Mouse (Mus musculus) hindbrain, embryonic 10.5 days (tissue): Measurements from ENCODE around the gene Odf2. TPM values are rescaled to one million over a fixed set of nuclear protein-coding genes. Genes with fewer than 3 reads are reported as not detected.
"Not testable (repeated sequence)": the region's sequence is repeated elsewhere in the genome, so short reads cannot be mapped to it uniquely, and the experiment has no call there.

Experiments
- DNase-seq: peaks from one replicate; pipeline ENCODE4 v3.0.0-alpha.2; 2017; ENCODE audit warnings: low spot score
- H3K27ac ChIP-seq: fragments of 300-500 bp; sonication (generic); 2 replicates; pipeline ENCODE4 v1.5.1; 2016; ENCODE audit warnings: mild to moderate bottlenecking, moderate library complexity
- H3K27me3 ChIP-seq: fragments of 300-500 bp; sonication (generic); 2 replicates; pipeline ENCODE4 v1.6.1; 2016; ENCODE audit warnings: mild to moderate bottlenecking; ENCODE audit not compliant: poor library complexity, insufficient read depth, severe bottlenecking
- H3K36me3 ChIP-seq: fragments of 300-500 bp; sonication (generic); 2 replicates; pipeline ENCODE4 v1.6.1; 2016; ENCODE audit warnings: mild to moderate bottlenecking, moderate library complexity
- H3K4me1 ChIP-seq: fragments of 300-500 bp; sonication (generic); replicated peaks from 2 replicates; pipeline ENCODE4 v1.6.1; 2016; ENCODE audit warnings: mild to moderate bottlenecking
- H3K4me3 ChIP-seq: fragments of 300-500 bp; sonication (generic); 2 replicates; pipeline ENCODE4 v1.5.1; 2016; ENCODE audit warnings: mild to moderate bottlenecking, moderate library complexity
- H3K9me3 ChIP-seq: fragments of 300-500 bp; sonication (generic); 2 replicates; pipeline ENCODE4 v1.6.1; 2016; ENCODE audit warnings: mild to moderate bottlenecking, moderate library complexity
- WGBS: fragments of 180-500 bp; shearing (Covaris S2); methylation state at CpG from one replicate; pipeline ENCODE4 v1.1.7; 2016; 5-methylcytosine and 5-hydroxymethylcytosine counted together
- polyA plus RNA-seq: library from polyadenylated mRNA; unstranded; fragments of >200 nt; fragmentation: Nextera tagmentation; extraction: Ambion mirVana; gene quantifications from 2 replicates; pipeline ENCODE4 v1.2.1, GENCODE M21; 2016

The Odf2 gene
- polyA plus RNA-seq, 1 experiment from 2014 or later = 111 TPM

DNA sequence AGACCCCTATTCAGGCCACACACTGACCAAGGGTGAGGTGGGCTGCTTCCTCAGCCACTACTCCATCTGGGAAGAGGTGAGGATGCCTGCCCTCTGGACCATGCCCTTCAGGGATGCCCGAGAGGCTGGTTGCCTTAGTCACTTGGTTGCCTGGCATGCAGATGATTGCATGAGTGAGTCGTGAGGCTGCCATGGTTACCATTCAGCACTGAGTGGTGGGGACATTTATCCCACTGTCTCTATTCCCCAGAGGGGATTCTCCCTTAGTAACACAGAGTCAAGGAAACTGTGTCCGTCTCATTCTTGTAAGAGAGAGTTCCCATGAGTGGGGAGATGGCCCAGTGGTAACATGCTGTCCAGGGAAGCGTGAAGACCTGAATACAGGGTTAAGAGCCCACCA lies 11.0 kb upstream of the Odf2 start:
- DNase-seq = peak; percentile 14
- no peak overlapping the region for H3K4me3 ChIP-seq
- H3K36me3 ChIP-seq = peaks cover 86% of the 10 kb centered on the region
- no peak overlapping the region for H3K27ac ChIP-seq
- H3K27me3 ChIP-seq = no peaks in the 10 kb centered on the region
- peaks cover 3% of the 10 kb centered on the region; the same call in 1 of the 2 replicates for H3K9me3 ChIP-seq
- H3K4me1 ChIP-seq = peaks cover 7% of the 10 kb centered on the region
- WGBS = 65% methylated on average over 4 of the region's 4 CpGs

DNA sequence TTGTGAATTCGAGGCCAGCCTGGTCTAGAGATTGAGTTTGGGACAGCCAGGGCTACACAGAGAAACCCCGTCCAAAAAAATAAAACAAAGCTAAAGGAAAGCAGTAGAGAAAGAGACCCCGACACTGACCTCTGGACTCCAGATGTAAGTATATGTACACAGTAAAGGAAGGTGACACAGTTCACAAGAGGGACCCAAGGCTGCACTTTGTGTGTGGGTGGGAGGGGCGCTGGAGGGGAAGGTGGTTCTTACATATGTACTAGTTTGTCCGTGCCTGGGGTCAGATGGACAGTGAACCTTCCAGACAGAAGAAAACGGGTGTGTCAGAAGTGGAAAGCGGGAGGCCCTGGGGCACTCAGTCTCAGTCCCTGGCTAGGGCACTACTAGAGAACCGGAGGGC lies 9.8 kb upstream of the Odf2 start:
- Histone ChIP-seq H3K36me3 (peaks cover 75% of the 10 kb centered on the region), H3K4me3 (no peak overlapping the region), H3K27ac (no peak overlapping the region), H3K4me1 (peaks cover 7% of the 10 kb centered on the region), H3K9me3 (peaks cover 3% of the 10 kb centered on the region; the same call in 1 of the 2 replicates), H3K27me3 (no peaks in the 10 kb centered on the region)
- WGBS = 74% methylated on average over 8 of the region's 8 CpGs
- no peak for DNase-seq

DNA sequence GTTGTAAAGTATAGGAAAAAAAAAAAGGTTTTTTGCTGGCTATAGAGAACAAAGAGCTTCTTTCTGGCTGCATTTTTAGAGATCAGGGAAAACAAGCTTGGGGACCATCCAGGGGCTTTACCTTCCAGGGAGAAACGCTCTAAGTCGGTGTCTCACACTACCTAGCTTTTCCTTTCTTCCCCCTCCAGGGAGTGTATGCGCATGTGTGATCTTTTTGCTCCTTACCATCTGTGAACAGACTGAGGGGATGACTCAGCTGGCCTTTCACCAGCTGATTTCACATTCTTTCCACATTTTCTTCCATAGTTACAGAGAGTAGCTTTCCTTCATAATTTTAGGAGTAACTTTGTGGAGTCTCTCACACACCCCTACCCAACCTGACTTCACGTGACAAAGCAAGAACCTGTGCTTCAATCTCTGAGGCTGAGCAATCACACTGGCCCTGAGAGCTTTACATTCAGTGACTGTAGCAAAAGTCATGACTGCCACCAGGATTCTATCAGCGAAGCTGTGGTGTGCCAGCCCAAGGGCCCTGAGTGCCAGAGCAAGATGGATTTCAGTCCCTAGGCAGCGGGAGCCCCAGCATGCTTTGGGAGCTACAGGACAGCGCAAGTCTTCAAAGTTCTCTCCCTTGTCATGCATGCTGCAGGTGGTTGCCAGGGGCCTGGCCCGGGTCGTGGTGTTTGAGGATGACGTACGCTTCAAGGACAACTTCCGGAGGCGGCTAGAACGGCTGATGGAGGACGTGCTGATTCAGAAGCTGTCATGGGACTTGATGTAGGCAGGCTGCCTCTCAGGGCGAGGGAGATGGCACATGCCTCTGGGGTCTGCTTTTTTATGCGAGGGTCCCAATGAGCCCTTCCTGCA lies 8.8 kb upstream of the Odf2 start:
- Histone ChIP-seq H3K36me3 (peaks cover 64% of the 10 kb centered on the region), H3K4me3 (no peak overlapping the region), H3K27ac (no peak overlapping the region), H3K9me3 (peaks cover 3% of the 10 kb centered on the region; the same call in 1 of the 2 replicates), H3K4me1 (peaks cover 7% of the 10 kb centered on the region), H3K27me3 (no peaks in the 10 kb centered on the region)
- WGBS = 84% methylated on average over 17 of the region's 17 CpGs
- no peak for DNase-seq

- H3K27ac ChIP-seq, H3K27me3 ChIP-seq, H3K9me3 ChIP-seq, H3K4me3 ChIP-seq, DNase-seq: not testable (repeated sequence)
- Histone ChIP-seq H3K4me1 (peaks cover 21% of the 10 kb centered on the region), H3K36me3 (peaks cover 14% of the 10 kb centered on the region)
- WGBS = 86% methylated on average over 9 of the region's 9 CpGs
These were observed 2.2 kb upstream of the Odf2 start for GRCm38 (mm10) chr2:29886659-29887292.

DNA sequence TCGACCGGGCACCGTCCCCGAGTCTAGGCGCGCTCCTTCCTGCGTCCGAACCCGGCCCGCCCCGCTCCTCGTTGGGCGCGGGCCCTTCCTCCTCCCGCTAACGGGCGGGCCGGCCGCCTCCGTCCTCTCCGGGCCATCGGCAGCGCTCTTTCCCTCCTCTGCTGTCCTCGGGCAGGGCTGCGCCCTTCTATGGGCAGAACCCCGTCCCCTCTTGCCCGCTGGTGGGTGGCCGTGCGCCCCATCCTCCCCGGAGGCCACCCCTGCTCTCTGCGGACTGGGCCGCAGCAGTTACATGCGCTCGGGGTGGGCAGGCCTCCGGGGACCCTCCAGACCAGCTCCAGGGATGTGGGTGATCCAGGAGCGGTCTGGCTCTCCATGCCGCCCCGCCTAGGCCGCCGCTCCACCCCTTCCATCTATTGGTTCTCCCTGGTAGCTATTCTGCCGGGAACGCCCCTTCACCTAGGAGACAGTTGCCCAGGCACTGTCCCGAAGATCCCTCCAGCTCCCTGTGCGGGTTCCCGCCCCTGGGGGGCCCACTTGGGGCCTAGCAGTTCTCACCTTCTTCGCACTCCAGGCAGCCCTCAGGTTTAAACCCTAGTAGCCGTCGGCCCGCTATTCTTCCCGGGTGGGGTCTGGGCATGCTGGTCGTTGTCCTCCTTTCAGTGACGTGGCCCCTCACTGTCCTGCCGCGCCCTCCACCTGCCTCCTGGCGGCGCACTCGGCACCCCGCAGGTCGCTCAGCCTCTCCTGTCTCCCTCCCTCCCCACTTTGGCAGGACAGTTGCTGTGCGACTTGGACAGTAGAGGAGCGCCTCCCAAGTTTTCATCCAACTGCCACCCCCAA lies 1.2 kb downstream of the Odf2 start:
- peak overlapping the region; percentile 99 for H3K4me3 ChIP-seq
- peak; percentile 93 for DNase-seq
- under 1% methylated on average over 61 of the region's 61 CpGs for WGBS
- H3K36me3 ChIP-seq = peaks cover 45% of the 10 kb centered on the region
- H3K4me1 ChIP-seq = peaks cover 23% of the 10 kb centered on the region
- H3K27ac ChIP-seq = peak overlapping the region; percentile 97
- H3K27me3 ChIP-seq = no peaks in the 10 kb centered on the region
- H3K9me3 ChIP-seq = no peaks in the 10 kb centered on the region

GRCm38 (mm10) chr2:29891773-29892172 lies 2.8 kb downstream of the Odf2 start:
- no peaks in the 10 kb centered on the region for H3K27me3 ChIP-seq
- no peak for DNase-seq
- peak overlapping the region; percentile 99; the same call in 1 of the 2 replicates for H3K4me3 ChIP-seq
- peaks cover 59% of the 10 kb centered on the region for H3K36me3 ChIP-seq
- H3K9me3 ChIP-seq = no peaks in the 10 kb centered on the region
- peaks cover 23% of the 10 kb centered on the region for H3K4me1 ChIP-seq
- 94% methylated on average over 6 of the region's 6 CpGs for WGBS
- no peak overlapping the region for H3K27ac ChIP-seq

DNA sequence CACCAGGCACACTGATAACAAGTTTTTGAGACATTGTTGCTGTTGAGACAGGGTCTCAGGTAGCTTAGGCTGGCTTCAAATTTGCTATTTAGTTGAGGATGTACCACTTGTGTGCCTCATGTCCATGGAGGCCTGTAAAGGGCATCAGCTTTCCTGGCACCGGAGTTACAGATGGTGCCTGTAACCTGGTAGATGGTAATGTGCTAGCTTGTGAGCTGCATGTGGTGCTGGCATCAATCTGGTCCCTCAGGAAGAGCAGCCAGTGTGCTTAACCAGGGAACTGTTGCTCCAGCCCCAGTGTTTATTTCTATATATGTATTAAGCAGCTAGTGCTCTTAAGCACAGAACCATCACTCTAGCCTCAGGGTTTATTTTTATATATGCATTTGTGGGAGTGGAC lies 7.0 kb downstream of the Odf2 start:
- no peak overlapping the region for H3K4me3 ChIP-seq
- no peaks in the 10 kb centered on the region for H3K27me3 ChIP-seq
- H3K9me3 ChIP-seq = no peaks in the 10 kb centered on the region
- H3K27ac ChIP-seq = no peak overlapping the region
- peaks cover 97% of the 10 kb centered on the region for H3K36me3 ChIP-seq
- WGBS = 95% methylated on average over 1 of the region's 1 CpGs
- H3K4me1 ChIP-seq = peaks cover 8% of the 10 kb centered on the region
- no peak for DNase-seq

- no peak overlapping the region for H3K27ac ChIP-seq
- H3K9me3 ChIP-seq = no peaks in the 10 kb centered on the region
- no peaks in the 10 kb centered on the region for H3K4me1 ChIP-seq
- no peaks in the 10 kb centered on the region for H3K27me3 ChIP-seq
- WGBS = 91% methylated on average over 2 of the region's 2 CpGs
- no peak for DNase-seq
- no peak overlapping the region for H3K4me3 ChIP-seq
- H3K36me3 ChIP-seq = peaks cover 98% of the 10 kb centered on the region
These were observed 8.3 kb downstream of the Odf2 start for GRCm38 (mm10) chr2:29897366-29897765.

DNA sequence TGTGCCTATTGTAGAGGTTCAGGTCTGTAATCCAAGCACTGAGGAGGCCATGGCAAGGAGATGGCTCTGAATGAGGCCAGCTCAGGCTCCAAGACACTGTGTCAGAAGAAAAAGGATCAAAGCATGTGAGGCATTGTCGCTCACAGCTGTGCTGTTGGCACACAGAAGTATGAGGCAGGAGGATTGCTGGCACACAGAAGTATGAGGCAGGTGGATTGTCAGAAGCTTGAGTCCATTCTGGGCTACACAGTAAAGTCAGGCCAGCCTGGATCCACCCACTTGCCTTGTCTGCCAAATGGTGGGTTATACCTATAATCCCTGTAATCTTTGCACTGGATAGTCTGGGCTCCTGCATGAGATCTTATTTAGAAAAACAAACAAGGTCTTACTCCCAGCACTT lies 9.1 kb downstream of the Odf2 start:
- no peaks in the 10 kb centered on the region for H3K27me3 ChIP-seq
- WGBS = 89% methylated on average over 1 of the region's 1 CpGs
- H3K4me3 ChIP-seq = no peak overlapping the region
- H3K4me1 ChIP-seq = no peaks in the 10 kb centered on the region
- no peak overlapping the region for H3K27ac ChIP-seq
- no peaks in the 10 kb centered on the region for H3K9me3 ChIP-seq
- no peak for DNase-seq
- H3K36me3 ChIP-seq = peaks cover 98% of the 10 kb centered on the region

- 93% methylated on average over 10 of the region's 10 CpGs for WGBS
- no peak for DNase-seq
- H3K36me3 ChIP-seq = peaks cover 100% of the 10 kb centered on the region
These were observed 13.2 kb downstream of the Odf2 start for GRCm38 (mm10) chr2:29902194-29902593.

DNA sequence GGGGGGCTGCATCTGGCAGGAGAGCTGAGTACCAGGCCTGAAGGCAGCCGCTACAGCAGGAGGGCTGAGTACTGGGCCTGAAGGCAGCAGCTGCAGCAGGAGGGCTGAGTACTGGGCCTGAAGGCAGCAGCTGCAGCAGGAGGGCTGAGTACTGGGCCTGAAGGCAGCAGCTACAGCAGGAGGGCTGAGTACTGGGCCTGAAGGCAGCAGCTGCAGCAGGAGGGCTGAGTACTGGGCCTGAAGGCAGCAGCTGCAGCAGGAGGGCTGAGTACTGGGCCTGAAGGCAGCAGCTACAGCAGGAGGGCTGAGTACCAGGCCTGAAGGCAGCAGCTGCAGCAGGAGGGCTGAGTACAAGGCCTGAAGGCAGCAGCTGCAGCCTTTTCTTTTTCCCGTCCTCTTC lies 19.1 kb downstream of the Odf2 start:
- H3K36me3 ChIP-seq = peaks cover 95% of the 10 kb centered on the region
- H3K9me3 ChIP-seq, H3K4me3 ChIP-seq, DNase-seq, H3K27me3 ChIP-seq, H3K4me1 ChIP-seq, H3K27ac ChIP-seq: not testable (repeated sequence)
- 74% methylated on average over 2 of the region's 2 CpGs for WGBS

More at GRCm38 (mm10) chr2:29902194-29902593, 13.2 kb downstream of the Odf2 start:
- no peak overlapping the region for H3K27ac ChIP-seq
- H3K4me3 ChIP-seq = no peak overlapping the region
- no peaks in the 10 kb centered on the region for H3K4me1 ChIP-seq
- H3K27me3 ChIP-seq = no peaks in the 10 kb centered on the region
- no peaks in the 10 kb centered on the region for H3K9me3 ChIP-seq

DNA sequence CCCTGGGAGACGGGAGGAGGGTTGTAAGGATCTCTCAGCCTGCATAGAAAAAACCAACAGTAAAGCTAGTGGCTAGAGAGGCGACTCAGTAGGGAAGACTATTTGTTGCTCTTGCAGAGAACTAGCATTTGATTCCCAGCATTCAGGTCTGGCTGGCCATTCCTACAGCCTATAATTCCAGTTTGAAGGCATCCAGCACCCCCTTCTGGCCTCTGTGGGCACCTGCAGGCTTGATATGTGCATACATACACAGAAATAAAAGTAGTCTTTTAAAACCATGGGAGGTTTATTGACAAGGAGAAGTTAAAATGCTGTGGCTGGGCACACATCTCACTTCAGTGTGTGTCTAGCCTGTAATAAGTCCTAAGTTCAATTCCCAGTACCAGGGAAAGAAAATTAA lies 21.0 kb downstream of the Odf2 start:
- peaks cover 94% of the 10 kb centered on the region for H3K36me3 ChIP-seq

More for the DNA sequence above, 21.0 kb downstream of the Odf2 start:
- H3K4me3 ChIP-seq = no peak overlapping the region
- H3K27me3 ChIP-seq = no peaks in the 10 kb centered on the region
- H3K9me3 ChIP-seq = no peaks in the 10 kb centered on the region
- H3K27ac ChIP-seq = no peak overlapping the region
- H3K4me1 ChIP-seq = no peaks in the 10 kb centered on the region
- WGBS = 82% methylated on average over 2 of the region's 2 CpGs
- no peak for DNase-seq
